Mouse (Mus musculus) kidney, adult 18-20 months (tissue): ENCODE measurements at regions not wholly inside any gene's neighbourhood (a gene's known extent, or its start where the extent isn't known, plus 50 kb on each side); places are given as distances from the start of the nearest gene placed in this dataset.
A peak's percentile ranks its signal among the peaks of the same experiment; 100 is the strongest.

Source experiments
- DNase-seq: peaks from one replicate; pipeline ENCODE4 v3.0.0; 2021

GRCm38 (mm10) chr4:127619870-127620269, 261.9 kb upstream of the Gjb5 start:
- DNase-seq: peak; percentile 11

- peak; percentile 46 for DNase-seq
These were observed 254.8 kb upstream of the Gjb5 start for GRCm38 (mm10) chr4:127612761-127613160.

- DNase-seq: no peak
These were observed 242.9 kb upstream of the Gjb5 start for GRCm38 (mm10) chr4:127600919-127601318.

GRCm38 (mm10) chr4:127598610-127599009, 240.6 kb upstream of the Gjb5 start:
- DNase-seq: no peak

- DNase-seq: no peak
These were observed 236.1 kb upstream of the Gjb5 start for GRCm38 (mm10) chr4:127594081-127594480.

GRCm38 (mm10) chr4:127591540-127591939, 233.6 kb upstream of the Gjb5 start:
- no peak for DNase-seq

- DNase-seq: no peak
These were observed 228.8 kb upstream of the Gjb5 start for GRCm38 (mm10) chr4:127586822-127587221.

GRCm38 (mm10) chr4:127576521-127576920, 218.5 kb upstream of the Gjb5 start:
- no peak for DNase-seq

GRCm38 (mm10) chr4:127562602-127563001, 204.6 kb upstream of the Gjb5 start:
- no peak for DNase-seq

- DNase-seq: no peak
These were observed 200.6 kb upstream of the Gjb5 start for GRCm38 (mm10) chr4:127558572-127558971.

- DNase-seq: no peak
These were observed 194.7 kb upstream of the Gjb5 start for GRCm38 (mm10) chr4:127552456-127553225.

GRCm38 (mm10) chr4:127549581-127549980, 191.6 kb upstream of the Gjb5 start:
- no peak for DNase-seq

GRCm38 (mm10) chr4:127549018-127549417, 191.0 kb upstream of the Gjb5 start:
- DNase-seq: no peak

- DNase-seq: no peak
These were observed 187.1 kb upstream of the Gjb5 start for GRCm38 (mm10) chr4:127545106-127545505.

GRCm38 (mm10) chr4:127543276-127543675, 185.3 kb upstream of the Gjb5 start:
- DNase-seq: no peak

- no peak for DNase-seq
These were observed 184.8 kb upstream of the Gjb5 start for GRCm38 (mm10) chr4:127542771-127543170.

- no peak for DNase-seq
These were observed 179.0 kb upstream of the Gjb5 start for GRCm38 (mm10) chr4:127536952-127537351.

GRCm38 (mm10) chr4:127535630-127536029, 177.6 kb upstream of the Gjb5 start:
- no peak for DNase-seq

GRCm38 (mm10) chr4:127534411-127534810, 176.4 kb upstream of the Gjb5 start:
- DNase-seq: no peak

GRCm38 (mm10) chr4:127533726-127534125, 175.7 kb upstream of the Gjb5 start:
- no peak for DNase-seq

GRCm38 (mm10) chr4:127530779-127531178, 172.8 kb upstream of the Gjb5 start:
- DNase-seq: no peak

- no peak for DNase-seq
These were observed 164.2 kb upstream of the Gjb5 start for GRCm38 (mm10) chr4:127522151-127522550.

GRCm38 (mm10) chr4:127517978-127518377, 160.0 kb upstream of the Gjb5 start:
- DNase-seq: peak; percentile 5

- DNase-seq: no peak
These were observed 159.6 kb upstream of the Gjb5 start for GRCm38 (mm10) chr4:127517539-127517938.

GRCm38 (mm10) chr4:127509936-127510335, 152.0 kb upstream of the Gjb5 start:
- DNase-seq: no peak
